Mouse (Mus musculus): ENCODE measurements at regions not wholly inside any gene's neighbourhood (a gene's known extent, or its start where the extent isn't known, plus 50 kb on each side); places are given as distances from the start of the nearest gene placed in this dataset.

GRCm38 (mm10) chr8:34618046-34618445 is 506.5 kb upstream of the Gm10131 start:
- TF ChIP-seq CTCF (IDR thresholded peaks at IDR 0.05; ENCODE audit: control insufficient read depth, insufficient read depth, low read length) (no peak), POLR2A (IDR thresholded peaks at IDR 0.05; ENCODE audit: borderline replicate concordance, control insufficient read depth, low read depth, low read length) (no peak)
